Mouse (Mus musculus) lung, postnatal 36 days (tissue): ENCODE measurements around the gene H2-T23.
"Not testable (repeated sequence)": the region's sequence is repeated elsewhere in the genome, so short reads cannot be mapped to it uniquely, and the experiment has no call there.

Experiments used
- DNase-seq: peaks from one replicate; pipeline ENCODE4 v3.0.0; 2022; ENCODE audit warnings: mixed read lengths

H2-T23 gene

GRCm38 (mm10) chr17:36032351-36032875, at the start of gene H2-T23:
Gene H2-T23, minus strand, starts transcription at chr17:36032855.
- DNase-seq, result peak; percentile 86

- not testable (repeated sequence) for DNase-seq
Observed at GRCm38 (mm10) chr17:36081901-36082300, 49.2 kb upstream of the H2-T23 start.

- DNase-seq, result peak; percentile 94
Observed at GRCm38 (mm10) chr17:36060829-36061228, 28.2 kb upstream of the H2-T23 start.

- not testable (repeated sequence) for DNase-seq
Observed at GRCm38 (mm10) chr17:36058362-36058761, 25.7 kb upstream of the H2-T23 start, which contains the start of gene Gm11127. Gene Gm11127, minus strand, starts transcription at chr17:36058371.

GRCm38 (mm10) chr17:36057927-36058326, 25.3 kb upstream of the H2-T23 start:
- not testable (repeated sequence) for DNase-seq

- no peak for DNase-seq
Observed at GRCm38 (mm10) chr17:36043286-36043685, 10.6 kb upstream of the H2-T23 start.

- peak; percentile 96 for DNase-seq
Observed at GRCm38 (mm10) chr17:36042610-36043169, 10.0 kb upstream of the H2-T23 start, which contains the start of the genes H2-T22 and Gm6034. Gene H2-T22, minus strand, starts transcription at chr17:36042747. Gene Gm6034, plus strand, starts transcription at chr17:36042961.

- not testable (repeated sequence) for DNase-seq
Observed at GRCm38 (mm10) chr17:36042055-36042454, 9.4 kb upstream of the H2-T23 start.

GRCm38 (mm10) chr17:36040604-36041003, 7.9 kb upstream of the H2-T23 start:
- DNase-seq, result not testable (repeated sequence)

GRCm38 (mm10) chr17:36036126-36036525, 3.5 kb upstream of the H2-T23 start:
- DNase-seq, result not testable (repeated sequence)

GRCm38 (mm10) chr17:36035010-36035638, 2.5 kb upstream of the H2-T23 start:
- peak; percentile 79 for DNase-seq

GRCm38 (mm10) chr17:36034524-36034923, 1.9 kb upstream of the H2-T23 start:
- not testable (repeated sequence) for DNase-seq

- peak; percentile 89 for DNase-seq
Observed at GRCm38 (mm10) chr17:36031583-36032331, 898 bp downstream of the H2-T23 start.

GRCm38 (mm10) chr17:36030703-36031582, 1.7 kb downstream of the H2-T23 start:
- DNase-seq, result not testable (repeated sequence)

GRCm38 (mm10) chr17:36030046-36030702, 2.5 kb downstream of the H2-T23 start:
- DNase-seq, result peak; percentile 21

GRCm38 (mm10) chr17:36028879-36029619, 3.6 kb downstream of the H2-T23 start:
- no peak for DNase-seq

GRCm38 (mm10) chr17:36027663-36028062, 5.0 kb downstream of the H2-T23 start:
- DNase-seq, result no peak

GRCm38 (mm10) chr17:36025901-36026300, 6.8 kb downstream of the H2-T23 start:
- DNase-seq, result no peak

- DNase-seq, result no peak
Observed at GRCm38 (mm10) chr17:36025197-36025596, 7.5 kb downstream of the H2-T23 start.

- peak; percentile 83 for DNase-seq
Observed at GRCm38 (mm10) chr17:36023710-36024654, 8.7 kb downstream of the H2-T23 start.
